Mouse (Mus musculus): Measurements from ENCODE around the gene Tmem30b. TPM values are rescaled to one million over a fixed set of nuclear protein-coding genes. Genes with fewer than 3 reads are reported as not detected.

The Tmem30b gene
- 0.54 and 0.85 TPM in 2 replicates for polyA plus RNA-seq (2011; ENCODE audit: insufficient read depth, insufficient read length, low replicate concordance, missing spikeins)

DNA sequence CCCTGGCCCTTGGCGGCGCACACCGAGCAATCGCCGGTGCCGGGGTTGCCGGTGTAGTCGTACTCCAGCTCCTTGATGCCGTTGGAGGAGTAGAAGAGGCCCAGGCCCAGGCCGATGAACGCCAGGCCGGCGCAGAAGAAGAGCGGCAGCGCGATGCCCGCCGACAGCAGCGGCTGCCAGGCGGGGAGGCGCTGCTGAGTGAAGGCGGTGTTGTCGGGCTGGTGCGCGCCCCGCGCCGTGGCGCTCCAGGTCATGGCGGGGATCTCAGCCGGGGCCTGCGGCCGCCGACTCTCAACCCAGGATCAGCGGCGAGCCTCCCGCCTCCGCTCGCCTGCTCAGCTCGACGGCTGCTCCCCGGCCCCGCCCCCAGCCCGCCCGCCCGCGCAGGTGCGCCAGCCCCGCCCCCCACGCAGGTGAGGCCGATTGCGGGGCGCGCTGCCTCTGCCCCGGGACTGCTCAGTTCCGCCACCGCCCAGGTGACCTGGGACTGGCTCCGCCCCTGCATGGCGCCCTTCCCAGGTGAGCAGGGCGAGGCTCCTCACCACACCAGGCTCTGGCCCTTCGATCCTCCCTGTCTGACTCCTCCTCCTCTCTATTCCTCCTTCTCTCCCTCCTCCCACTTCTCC, at the start of gene Tmem30b:
Gene Tmem30b (minus strand): TSS at position 307 of the 626 bp plus-strand sequence.
- TF ChIP-seq POLR2A (IDR thresholded peaks at IDR 0.05; ENCODE audit: borderline replicate concordance, control insufficient read depth, low read depth, low read length), result no peak
- no peak for TF ChIP-seq CTCF (IDR thresholded peaks at IDR 0.05; ENCODE audit: control insufficient read depth, insufficient read depth, low read length)
- WGBS, result 14% methylated on average over 58 of the region's 61 CpGs
- H3K27ac ChIP-seq (ENCODE audit: control insufficient read depth, insufficient read depth, low read depth, low read length, poor library complexity), result no peak within 1 kb of the TSS; the same call in 1 of the 2 replicates
- no peak within 1 kb of the TSS for H3K4me3 ChIP-seq (replicated peaks; ENCODE audit: control insufficient read depth, low read depth, low read length)
- no peaks in the 10 kb centered on the region for H3K4me1 ChIP-seq (ENCODE audit: control insufficient read depth, insufficient read depth, low read length)

DNA sequence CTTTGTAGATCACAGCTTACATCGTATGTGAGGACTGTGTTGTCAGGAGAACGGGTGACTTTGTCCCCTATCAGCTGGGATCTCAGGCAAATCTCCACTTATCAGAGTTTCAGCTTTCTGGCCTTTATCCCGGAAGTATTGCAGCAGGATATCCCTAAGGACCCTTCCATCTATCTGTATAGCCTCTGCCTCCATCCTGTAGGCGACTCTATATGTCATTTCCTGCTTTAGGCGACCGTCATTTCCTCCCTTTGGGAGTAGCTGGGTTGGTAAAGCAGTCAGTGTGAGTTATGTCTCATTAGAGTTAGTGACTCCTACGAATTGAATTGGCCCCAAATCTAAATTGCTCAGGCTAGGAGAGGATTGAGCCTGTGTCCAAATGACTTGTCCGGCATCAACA, 49.0 kb upstream of the Tmem30b start:
- H3K27ac ChIP-seq (ENCODE audit: control insufficient read depth, insufficient read depth, low read depth, low read length, poor library complexity), result no peak overlapping the region
- 45% methylated on average over 8 of the region's 8 CpGs for WGBS
- no peak for TF ChIP-seq CTCF (IDR thresholded peaks at IDR 0.05; ENCODE audit: control insufficient read depth, insufficient read depth, low read length)
- TF ChIP-seq POLR2A (IDR thresholded peaks at IDR 0.05; ENCODE audit: borderline replicate concordance, control insufficient read depth, low read depth, low read length), result no peak
- peaks cover 6% of the 10 kb centered on the region; the same call in 1 of the 2 replicates for H3K4me1 ChIP-seq (ENCODE audit: control insufficient read depth, insufficient read depth, low read length)
- no peak overlapping the region for H3K4me3 ChIP-seq (replicated peaks; ENCODE audit: control insufficient read depth, low read depth, low read length)

DNA sequence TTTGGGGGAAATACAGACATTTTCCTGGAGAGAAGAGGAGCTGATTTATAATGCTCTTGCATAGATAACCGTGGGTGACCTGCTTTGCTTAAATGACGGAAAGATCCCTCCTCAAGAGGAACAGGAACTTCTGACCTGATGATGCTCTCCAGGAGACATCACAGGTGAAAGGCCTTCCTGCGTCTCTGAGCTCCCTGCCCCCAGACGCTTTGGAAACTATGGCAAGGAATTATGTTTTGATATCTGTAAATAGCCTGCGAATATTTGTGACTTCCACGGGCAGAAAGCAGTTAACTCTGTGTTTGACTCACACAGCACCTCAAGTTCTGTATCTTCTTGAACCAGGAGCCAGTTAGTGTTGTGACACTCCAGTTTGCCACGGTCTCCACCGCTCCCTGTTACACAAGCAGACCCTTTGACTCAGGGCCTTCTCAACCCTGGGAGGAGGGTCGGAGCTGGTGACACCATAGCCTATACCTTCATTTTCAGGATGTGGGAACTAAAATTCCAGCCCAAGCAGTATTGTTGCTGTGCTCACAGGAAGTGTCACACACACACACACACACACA, 48.1 kb upstream of the Tmem30b start:
- TF ChIP-seq CTCF (IDR thresholded peaks at IDR 0.05; ENCODE audit: control insufficient read depth, insufficient read depth, low read length) (no peak), POLR2A (IDR thresholded peaks at IDR 0.05; ENCODE audit: borderline replicate concordance, control insufficient read depth, low read depth, low read length) (no peak)
- peaks cover 6% of the 10 kb centered on the region; the same call in 1 of the 2 replicates for H3K4me1 ChIP-seq (ENCODE audit: control insufficient read depth, insufficient read depth, low read length)
- 38% methylated on average over 9 of the region's 9 CpGs for WGBS
- H3K4me3 ChIP-seq (replicated peaks; ENCODE audit: control insufficient read depth, low read depth, low read length), result no peak overlapping the region
- H3K27ac ChIP-seq (ENCODE audit: control insufficient read depth, insufficient read depth, low read depth, low read length, poor library complexity), result no peak overlapping the region

DNA sequence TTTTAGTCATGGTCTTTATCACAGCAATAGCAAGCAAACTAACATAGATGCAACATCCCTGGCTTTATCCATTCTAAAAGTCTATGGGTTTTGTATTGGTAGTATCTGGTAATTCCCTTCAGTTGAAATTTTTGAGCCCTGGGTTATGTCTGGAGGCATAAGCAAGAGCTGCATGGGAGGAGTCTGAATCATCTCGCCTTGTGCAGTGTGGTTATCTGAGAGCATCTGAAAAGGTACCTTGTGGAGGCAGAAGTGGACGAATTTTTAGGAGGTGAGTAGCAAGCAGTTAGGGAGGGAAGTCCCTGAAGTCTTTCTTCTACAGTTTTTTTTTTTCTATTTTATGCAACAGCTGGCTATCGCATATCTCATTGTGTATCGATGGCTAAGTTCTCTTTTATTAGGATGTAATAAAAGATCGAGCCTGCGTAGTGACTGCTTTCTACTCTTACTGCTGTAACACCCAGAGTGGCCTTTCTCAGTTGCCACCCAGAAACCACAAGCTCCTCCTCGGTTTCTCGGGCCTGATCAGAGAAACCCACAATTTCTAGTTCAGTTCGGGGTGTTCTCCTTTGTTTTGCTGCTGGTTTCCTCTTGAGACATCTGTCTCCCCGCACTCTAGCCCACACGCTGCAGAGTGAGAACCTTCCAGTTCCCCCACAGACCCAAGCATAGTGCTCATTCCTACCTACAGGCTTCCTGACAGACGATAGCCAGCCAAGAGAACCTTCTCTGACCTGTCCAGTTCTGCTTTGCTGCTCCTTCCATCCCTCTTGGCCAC, 47.0 kb upstream of the Tmem30b start:
- peaks cover 4% of the 10 kb centered on the region; the same call in 1 of the 2 replicates for H3K4me1 ChIP-seq (ENCODE audit: control insufficient read depth, insufficient read depth, low read length)
- WGBS, result 1% methylated on average over 12 of the region's 12 CpGs
- no peak overlapping the region for H3K4me3 ChIP-seq (replicated peaks; ENCODE audit: control insufficient read depth, low read depth, low read length)
- no peak for TF ChIP-seq POLR2A (IDR thresholded peaks at IDR 0.05; ENCODE audit: borderline replicate concordance, control insufficient read depth, low read depth, low read length)
- TF ChIP-seq CTCF (IDR thresholded peaks at IDR 0.05; ENCODE audit: control insufficient read depth, insufficient read depth, low read length), result no peak
- H3K27ac ChIP-seq (ENCODE audit: control insufficient read depth, insufficient read depth, low read depth, low read length, poor library complexity), result peak overlapping the region; percentile 21; the same call in 1 of the 2 replicates

DNA sequence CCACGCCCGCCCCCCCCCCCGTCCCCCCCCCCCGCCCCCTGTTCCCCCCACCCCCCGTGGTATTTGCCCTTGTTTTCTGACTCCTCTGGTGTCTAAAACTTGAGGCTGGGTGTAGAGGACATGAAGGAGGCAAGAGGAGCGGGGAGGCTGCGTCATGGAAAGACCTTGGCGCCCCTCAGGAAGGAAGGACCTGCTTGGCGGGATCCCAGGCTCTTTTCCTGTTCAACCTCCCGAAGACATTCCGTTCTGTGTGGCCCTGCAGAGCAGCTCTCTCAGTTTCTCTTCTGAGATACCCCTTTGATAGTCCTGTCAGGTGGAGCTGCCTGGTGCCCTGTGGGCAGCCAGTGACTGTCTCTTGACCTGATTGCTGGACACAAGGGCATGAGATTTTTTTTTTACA, 45.4 kb upstream of the Tmem30b start:
- H3K4me3 ChIP-seq (replicated peaks; ENCODE audit: control insufficient read depth, low read depth, low read length), result no peak overlapping the region
- H3K4me1 ChIP-seq (ENCODE audit: control insufficient read depth, insufficient read depth, low read length), result peaks cover 4% of the 10 kb centered on the region; the same call in 1 of the 2 replicates
- no peak for TF ChIP-seq POLR2A (IDR thresholded peaks at IDR 0.05; ENCODE audit: borderline replicate concordance, control insufficient read depth, low read depth, low read length)
- TF ChIP-seq CTCF (IDR thresholded peaks at IDR 0.05; ENCODE audit: control insufficient read depth, insufficient read depth, low read length), result no peak
- no peak overlapping the region for H3K27ac ChIP-seq (ENCODE audit: control insufficient read depth, insufficient read depth, low read depth, low read length, poor library complexity)
- WGBS, result 23% methylated on average over 11 of the region's 11 CpGs

DNA sequence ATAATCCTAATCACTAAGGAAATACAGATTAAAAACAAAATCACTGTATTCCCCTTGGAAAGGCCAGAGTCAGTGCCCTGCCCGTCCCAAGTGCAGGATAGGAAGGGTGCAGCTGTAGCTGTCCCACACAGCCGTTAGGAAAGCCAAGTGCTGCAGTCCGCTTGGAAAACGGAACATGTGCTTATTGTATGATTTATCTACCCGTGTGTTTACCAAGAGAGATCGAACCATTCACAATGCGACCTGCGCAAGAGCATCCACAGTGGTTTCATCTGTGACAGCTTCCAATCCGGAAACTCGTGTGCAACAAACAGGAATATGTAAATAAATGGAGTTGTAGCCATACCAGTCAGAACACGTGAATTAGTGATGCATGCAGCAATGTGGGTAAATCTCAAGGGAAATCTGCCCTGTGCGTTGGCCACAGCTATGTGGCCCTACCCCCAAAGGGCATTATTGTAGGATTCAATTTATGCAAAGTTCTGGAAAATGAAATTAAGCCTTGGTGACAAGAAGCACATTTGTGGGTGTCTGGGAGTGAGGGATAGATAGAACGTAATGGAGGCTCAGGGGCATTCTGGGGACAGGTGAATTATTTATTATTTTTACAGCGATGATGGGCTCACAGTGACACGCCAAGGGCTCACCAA, 44.6 kb upstream of the Tmem30b start:
- WGBS, result 83% methylated on average over 15 of the region's 15 CpGs
- Histone ChIP-seq H3K27ac (ENCODE audit: control insufficient read depth, insufficient read depth, low read depth, low read length, poor library complexity) (no peak overlapping the region), H3K4me3 (replicated peaks; ENCODE audit: control insufficient read depth, low read depth, low read length) (no peak overlapping the region), H3K4me1 (ENCODE audit: control insufficient read depth, insufficient read depth, low read length) (peaks cover 4% of the 10 kb centered on the region; the same call in 1 of the 2 replicates)
- no peak for TF ChIP-seq CTCF (IDR thresholded peaks at IDR 0.05; ENCODE audit: control insufficient read depth, insufficient read depth, low read length)
- no peak for TF ChIP-seq POLR2A (IDR thresholded peaks at IDR 0.05; ENCODE audit: borderline replicate concordance, control insufficient read depth, low read depth, low read length)

DNA sequence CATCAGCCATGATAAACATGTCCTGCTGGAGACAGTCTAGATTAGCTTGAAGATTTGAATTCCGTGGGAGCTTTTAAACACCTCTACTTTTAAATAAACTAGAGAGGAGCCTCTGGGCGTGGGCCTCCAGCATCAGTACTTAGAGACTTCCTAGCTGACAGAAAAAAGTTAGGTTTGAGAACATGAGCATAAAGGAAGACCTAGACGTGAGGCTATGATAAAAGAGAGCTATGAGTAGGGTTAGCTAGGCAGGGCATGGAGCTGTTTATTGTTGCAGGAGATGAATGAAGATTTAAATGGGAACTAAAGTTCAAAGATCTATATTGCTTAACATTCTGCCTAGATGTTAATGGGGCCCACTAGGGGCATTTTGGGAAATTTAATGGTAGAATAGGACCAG, 41.1 kb upstream of the Tmem30b start:
- 48% methylated on average over 3 of the region's 3 CpGs for WGBS
- TF ChIP-seq CTCF (IDR thresholded peaks at IDR 0.05; ENCODE audit: control insufficient read depth, insufficient read depth, low read length), result no peak
- Histone ChIP-seq H3K4me3 (replicated peaks; ENCODE audit: control insufficient read depth, low read depth, low read length) (no peak overlapping the region), H3K27ac (ENCODE audit: control insufficient read depth, insufficient read depth, low read depth, low read length, poor library complexity) (no peak overlapping the region), H3K4me1 (ENCODE audit: control insufficient read depth, insufficient read depth, low read length) (peaks cover 2% of the 10 kb centered on the region)

DNA sequence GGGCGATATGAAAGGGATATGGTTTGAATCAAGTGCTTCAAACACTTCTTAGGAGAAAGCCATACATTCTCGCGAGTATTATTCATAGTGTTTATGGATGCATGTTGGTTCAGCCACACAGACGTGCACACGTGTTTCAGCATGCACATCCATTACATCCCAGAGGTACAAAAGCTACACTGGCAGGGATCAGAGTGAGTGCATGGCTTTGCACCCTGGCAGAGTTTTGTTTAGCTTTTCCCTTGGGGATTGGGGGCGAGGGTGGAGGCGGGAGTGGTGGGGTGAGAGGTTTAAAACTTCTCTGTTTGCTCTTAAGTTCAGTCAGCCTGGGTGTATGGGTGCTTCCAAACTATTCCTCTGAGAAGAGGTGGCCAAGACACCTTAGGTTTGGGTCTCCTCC, 39.7 kb upstream of the Tmem30b start:
- WGBS, result 1% methylated on average over 7 of the region's 7 CpGs
- TF ChIP-seq CTCF (IDR thresholded peaks at IDR 0.05; ENCODE audit: control insufficient read depth, insufficient read depth, low read length), result no peak
- no peak for TF ChIP-seq POLR2A (IDR thresholded peaks at IDR 0.05; ENCODE audit: borderline replicate concordance, control insufficient read depth, low read depth, low read length)
- H3K27ac ChIP-seq (ENCODE audit: control insufficient read depth, insufficient read depth, low read depth, low read length, poor library complexity), result no peak overlapping the region

More for the DNA sequence above, 39.7 kb upstream of the Tmem30b start:
- peaks cover 2% of the 10 kb centered on the region for H3K4me1 ChIP-seq (ENCODE audit: control insufficient read depth, insufficient read depth, low read length)
- peak overlapping the region; percentile 76 for H3K4me3 ChIP-seq (replicated peaks; ENCODE audit: control insufficient read depth, low read depth, low read length)

Measured in bone marrow, adult 2 months (tissue).